In the genomic region with DNA sequence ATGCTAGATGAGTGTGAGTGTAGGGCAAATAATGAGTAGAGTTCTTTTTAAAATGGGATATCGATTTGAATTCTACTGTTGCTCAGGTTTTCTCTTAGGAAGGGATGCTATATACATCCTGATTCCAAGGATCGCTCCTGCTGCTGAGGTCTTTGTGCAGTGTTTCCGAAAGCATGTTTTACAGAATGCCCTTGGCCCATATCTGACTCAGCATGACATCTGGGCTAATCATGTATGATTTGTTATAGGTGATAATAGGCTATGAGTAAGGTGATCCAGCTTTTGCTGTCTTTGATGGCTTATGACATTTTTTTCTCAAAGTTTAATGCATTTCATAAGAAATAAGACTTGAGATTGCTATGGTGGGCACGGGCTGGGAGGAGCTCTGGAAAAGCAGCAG, we compare ENCODE assay signal across 23 mouse cellular contexts.
DNase-seq lines count a peak whose midpoint lies in the region; ATAC-seq and TF ChIP-seq lines count a peak whose summit lies in the region.
"Had no signal": no experiment of that assay in that cellular context is flagged by ENCODE, and none has a peak within 500 bp of the region (broad histone marks: within the 10 kb centered on the region; RNA-seq: fewer than 3 reads in every experiment).

No protein-coding gene starts in this region.

- H3K36me3 ChIP-seq in heart, embryonic 10.5 days: peaks cover 14% of the 10 kb centered on the region
- H3K36me3 ChIP-seq in liver, embryonic 15.5 days (replicated peaks): peaks cover 38% of the 10 kb centered on the region
- peaks cover 31% of the 10 kb centered on the region for H3K36me3 ChIP-seq in liver, postnatal 0 days (replicated peaks; ENCODE audit: insufficient read depth, low read length)
- H3K36me3 ChIP-seq: intestine, embryonic 15.5 days had no signal

- H3K4me2 ChIP-seq in liver, embryonic 15.5 days: no peak overlapping the region
- no peak overlapping the region for H3K4me2 ChIP-seq in liver, postnatal 0 days (ENCODE audit: low read depth, low read length)
- H3K4me2 ChIP-seq: forebrain, embryonic 13.5 days; heart, embryonic 11.5 days; hindbrain, embryonic 13.5 days; intestine, embryonic 15.5 days had no signal

- no peak for TF ChIP-seq CTCF in liver, postnatal 0 days (IDR thresholded peaks at IDR 0.05; ENCODE audit: low read depth)

- intact Hi-C loops in heart, postnatal 10 days (cut with DNase I): no loop called here

- WGBS in heart, embryonic 10.5 days: 87% methylated on average over 4 of the region's 4 CpGs
- WGBS in liver, embryonic 15.5 days (ENCODE audit: insufficient replicate concordance): 74% methylated on average over 4 of the region's 4 CpGs
- WGBS in liver, postnatal 0 days (ENCODE audit: insufficient replicate concordance): 83% methylated on average over 4 of the region's 4 CpGs

- ATAC-seq in liver, embryonic 15.5 days (ENCODE audit: insufficient read depth): no peak
- ATAC-seq in liver, postnatal 0 days: no peak
- ATAC-seq: activated CD4-positive, CD25-positive, alpha-beta regulatory T cell, adult 4 months; forebrain, embryonic 13.5 days; forebrain, embryonic 16.5 days; hindbrain, embryonic 16.5 days; intestine, embryonic 15.5 days had no signal

- H3K27me3 ChIP-seq in heart, embryonic 10.5 days (ENCODE audit: insufficient read depth, poor library complexity, severe bottlenecking): no peaks in the 10 kb centered on the region
- H3K27me3 ChIP-seq in liver, embryonic 15.5 days: no peaks in the 10 kb centered on the region
- H3K27me3 ChIP-seq in liver, postnatal 0 days (ENCODE audit: insufficient read depth, low read length): no peaks in the 10 kb centered on the region
- H3K27me3 ChIP-seq: forebrain, embryonic 13.5 days; hindbrain, embryonic 13.5 days; intestine, embryonic 15.5 days had no signal

- no peak for TF ChIP-seq EP300 in liver, postnatal 0 days (IDR thresholded peaks at IDR 0.05; ENCODE audit: low read depth)

- H3K27ac ChIP-seq in heart, embryonic 10.5 days: no peak overlapping the region
- peak overlapping the region; percentile 31; the same call in 1 of the 2 replicates for H3K27ac ChIP-seq in liver, embryonic 15.5 days (replicated peaks)
- no peak overlapping the region for H3K27ac ChIP-seq in liver, postnatal 0 days (ENCODE audit: low read depth)
- H3K27ac ChIP-seq: forebrain, embryonic 10.5 days; forebrain, embryonic 13.5 days; heart, adult 2 months; hindbrain, embryonic 10.5 days; hindbrain, embryonic 13.5 days; intestine, embryonic 15.5 days had no signal

- no peaks in the 10 kb centered on the region for H3K9me3 ChIP-seq in heart, embryonic 10.5 days
- H3K9me3 ChIP-seq in liver, embryonic 15.5 days (replicated peaks): no peaks in the 10 kb centered on the region
- H3K9me3 ChIP-seq in liver, postnatal 0 days (ENCODE audit: low read length): no peaks in the 10 kb centered on the region
- H3K9me3 ChIP-seq: forebrain, embryonic 10.5 days; forebrain, embryonic 13.5 days; hindbrain, embryonic 10.5 days; hindbrain, embryonic 13.5 days; intestine, embryonic 15.5 days had no signal

- peak; percentile 23 to 84 for DNase-seq in adrenal gland, adult (ENCODE audit: inconsistent age in 2 of 2, low spot score in 1 of 2)
- DNase-seq in adrenal gland, postnatal 25 days: no peak
- peak; percentile 41 for DNase-seq in heart, embryonic 10.5 days (ENCODE audit: low spot score)
- DNase-seq in heart, postnatal 10 days: no peak
- DNase-seq in liver, postnatal 0 days: no peak
- no peak for DNase-seq in layer of hippocampus, postnatal 14 days (ENCODE audit: low spot score in 2 of 2)
- DNase-seq: cerebellum, adult 11-12 months; cerebellum, adult 9-10 months; cerebellum, postnatal 14 days; gastrocnemius, postnatal 10 days; gastrocnemius, postnatal 36 days; heart, adult 2 months; heart, postnatal 36 days had no signal

- no peak overlapping the region for H3K9ac ChIP-seq in liver, embryonic 15.5 days
- H3K9ac ChIP-seq in liver, postnatal 0 days (replicated peaks): no peak overlapping the region
- H3K9ac ChIP-seq: forebrain, embryonic 13.5 days; hindbrain, embryonic 13.5 days; intestine, embryonic 15.5 days had no signal

- no peak overlapping the region for H3K4me3 ChIP-seq in heart, embryonic 10.5 days
- H3K4me3 ChIP-seq in liver, embryonic 15.5 days (replicated peaks): no peak overlapping the region
- no peak overlapping the region for H3K4me3 ChIP-seq in liver, postnatal 0 days (ENCODE audit: low read depth, low read length)
- H3K4me3 ChIP-seq: forebrain, embryonic 10.5 days; forebrain, embryonic 13.5 days; heart, adult 2 months; hindbrain, embryonic 10.5 days; hindbrain, embryonic 13.5 days; intestine, embryonic 15.5 days had no signal

- peaks cover 1% of the 10 kb centered on the region for H3K4me1 ChIP-seq in heart, embryonic 10.5 days
- peaks cover 77% of the 10 kb centered on the region for H3K4me1 ChIP-seq in liver, embryonic 15.5 days (replicated peaks)
- H3K4me1 ChIP-seq in liver, postnatal 0 days (ENCODE audit: insufficient read depth): peaks cover 12% of the 10 kb centered on the region
- H3K4me1 ChIP-seq: forebrain, embryonic 10.5 days; forebrain, embryonic 13.5 days; hindbrain, embryonic 10.5 days; hindbrain, embryonic 13.5 days; intestine, embryonic 15.5 days had no signal

Comparison
In these comparisons a context has a peak if more than half of its experiments do, and no peak if none do; other contexts are left out.
1. DNase-seq: peak in adrenal gland, adult (2 of 2) and heart, embryonic 10.5 days (single experiment); none in adrenal gland, postnatal 25 days (single experiment), heart, postnatal 10 days (0 of 2), liver, postnatal 0 days (single experiment) and layer of hippocampus, postnatal 14 days (0 of 2).